In the genomic region with DNA sequence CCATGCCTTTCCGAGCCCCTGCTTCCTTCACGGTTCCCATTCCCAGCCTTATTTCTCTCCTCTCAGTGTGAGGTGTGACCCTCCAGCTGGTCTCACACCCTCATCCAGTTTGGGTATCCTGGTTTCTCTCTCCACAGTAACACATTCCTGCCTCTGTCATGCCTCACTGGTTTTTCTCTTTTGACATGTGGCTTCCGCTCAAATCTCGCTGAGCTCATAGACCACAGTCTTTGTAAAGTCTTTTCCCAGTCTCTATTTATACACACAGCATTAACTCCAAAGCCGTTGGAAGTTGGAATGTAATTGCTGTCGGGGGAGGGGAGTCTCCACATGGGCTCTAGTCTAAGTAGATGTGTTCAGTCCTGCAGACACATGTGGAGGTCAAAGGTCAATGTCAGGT, we compare ENCODE assay signal across 9 mouse cellular contexts.
DNase-seq lines count a peak whose midpoint lies in the region; ATAC-seq and TF ChIP-seq lines count a peak whose summit lies in the region.
"Had no signal": no experiment of that assay in that cellular context is flagged by ENCODE, and none has a peak within 500 bp of the region (broad histone marks: within the 10 kb centered on the region; RNA-seq: fewer than 3 reads in every experiment).

No protein-coding gene starts in this region.

- no peak for DNase-seq in heart, postnatal 36 days
- DNase-seq in Muller cell, postnatal 12 days (ENCODE audit: inconsistent ontology term) = peak; percentile 90
- peak; percentile 75 for DNase-seq in embryonic facial prominence, embryonic 14.5 days (ENCODE audit: low spot score)
- DNase-seq in limb, embryonic 14.5 days (ENCODE audit: low spot score) = peak; percentile 47
- no peak for DNase-seq in gastrocnemius, postnatal 14 days
- DNase-seq in layer of hippocampus, adult 8-10 months (ENCODE audit: low spot score in 2 of 2) = no peak
- no peak for DNase-seq in left cerebral cortex, postnatal 14 days (ENCODE audit: low spot score in 2 of 2)

- H3K4me2 ChIP-seq in heart, embryonic 13.5 days = no peak overlapping the region
- no peak overlapping the region for H3K4me2 ChIP-seq in embryonic facial prominence, embryonic 14.5 days (ENCODE audit: low read depth, low read length)
- no peak overlapping the region for H3K4me2 ChIP-seq in limb, embryonic 14.5 days (replicated peaks; ENCODE audit: low read depth, low read length, severe bottlenecking)

- no peak for TF ChIP-seq POLR2A in limb, embryonic 14.5 days (IDR thresholded peaks at IDR 0.05; ENCODE audit: borderline replicate concordance, extremely low read depth, insufficient read depth, insufficient read length)

- no peak overlapping the region for H3K4me3 ChIP-seq in heart, embryonic 13.5 days
- H3K4me3 ChIP-seq in embryonic facial prominence, embryonic 14.5 days (ENCODE audit: low read depth, low read length) = no peak overlapping the region
- H3K4me3 ChIP-seq in limb, embryonic 14.5 days (replicated peaks; ENCODE audit: low read length) = no peak overlapping the region

- H3K27me3 ChIP-seq in heart, embryonic 13.5 days (replicated peaks) = no peaks in the 10 kb centered on the region
- no peaks in the 10 kb centered on the region for H3K27me3 ChIP-seq in embryonic facial prominence, embryonic 14.5 days (replicated peaks; ENCODE audit: control insufficient read depth, insufficient read depth, low read length)
- H3K27me3 ChIP-seq in limb, embryonic 14.5 days (ENCODE audit: control insufficient read depth, insufficient read depth, low read length) = no peaks in the 10 kb centered on the region

- no peak for ATAC-seq in heart, embryonic 13.5 days (ENCODE audit: extremely low read depth, insufficient number of reproducible peaks, low FRiP score, low TSS enrichment)
- ATAC-seq in embryonic facial prominence, embryonic 14.5 days (ENCODE audit: low read depth) = peak; percentile 84
- ATAC-seq in limb, embryonic 14.5 days (ENCODE audit: low FRiP score, low read depth) = no peak
- ATAC-seq: CD4-positive, CD25-positive, alpha-beta regulatory T cell, adult 4 months had no signal

- WGBS in heart, embryonic 13.5 days = 35% methylated on average over 6 of the region's 6 CpGs
- 35% methylated on average over 6 of the region's 6 CpGs for WGBS in embryonic facial prominence, embryonic 14.5 days
- WGBS in limb, embryonic 14.5 days = 36% methylated on average over 6 of the region's 6 CpGs

- H3K9ac ChIP-seq in heart, embryonic 13.5 days = no peak overlapping the region
- H3K9ac ChIP-seq in embryonic facial prominence, embryonic 14.5 days (ENCODE audit: low read depth, low read length) = no peak overlapping the region
- H3K9ac ChIP-seq in limb, embryonic 14.5 days (ENCODE audit: low read depth, low read length, severe bottlenecking) = no peak overlapping the region

- peaks cover 17% of the 10 kb centered on the region for H3K4me1 ChIP-seq in heart, embryonic 13.5 days
- H3K4me1 ChIP-seq in embryonic facial prominence, embryonic 14.5 days (ENCODE audit: control insufficient read depth, insufficient read depth, low read length) = peaks cover 12% of the 10 kb centered on the region
- H3K4me1 ChIP-seq in limb, embryonic 14.5 days (ENCODE audit: control insufficient read depth, insufficient read depth, low read length) = peaks cover 9% of the 10 kb centered on the region

- peak overlapping the region; percentile 66 for H3K27ac ChIP-seq in heart, embryonic 13.5 days (replicated peaks)
- no peak overlapping the region for H3K27ac ChIP-seq in embryonic facial prominence, embryonic 14.5 days (replicated peaks; ENCODE audit: low read depth, low read length)
- H3K27ac ChIP-seq in limb, embryonic 14.5 days (replicated peaks; ENCODE audit: low read depth, low read length) = no peak overlapping the region

- intact Hi-C loops in heart, postnatal 36 days (cut with DNase I) = no loop called here
- intact Hi-C loops in gastrocnemius, postnatal 14 days (cut with DNase I; ENCODE audit: low total_unique reads) = no loop called here
- intact Hi-C loops in left cerebral cortex, postnatal 14 days (cut with DNase I) = no loop called here

- H3K36me3 ChIP-seq in heart, embryonic 13.5 days = no peaks in the 10 kb centered on the region
- H3K36me3 ChIP-seq in embryonic facial prominence, embryonic 14.5 days (ENCODE audit: control insufficient read depth, insufficient read depth, low read length) = no peaks in the 10 kb centered on the region
- no peaks in the 10 kb centered on the region for H3K36me3 ChIP-seq in limb, embryonic 14.5 days (ENCODE audit: control insufficient read depth, insufficient read depth, low read length)

- H3K9me3 ChIP-seq in heart, embryonic 13.5 days = peaks cover 1% of the 10 kb centered on the region; the same call in 1 of the 2 replicates
- no peaks in the 10 kb centered on the region for H3K9me3 ChIP-seq in embryonic facial prominence, embryonic 14.5 days (ENCODE audit: control insufficient read depth, low read length)
- H3K9me3 ChIP-seq in limb, embryonic 14.5 days (ENCODE audit: control insufficient read depth, low read length) = no peaks in the 10 kb centered on the region

Comparison
In these comparisons a context has a peak if more than half of its experiments do, and no peak if none do; other contexts are left out.
1. DNase-seq: peak in Muller cell, postnatal 12 days (single experiment), embryonic facial prominence, embryonic 14.5 days (single experiment) and limb, embryonic 14.5 days (single experiment); none in heart, postnatal 36 days (0 of 2), gastrocnemius, postnatal 14 days (single experiment), layer of hippocampus, adult 8-10 months (0 of 2) and left cerebral cortex, postnatal 14 days (0 of 2).